Mouse (Mus musculus): ENCODE measurements around the gene Vwde. TPM values are rescaled to one million over a fixed set of nuclear protein-coding genes. Genes with fewer than 3 reads are reported as not detected.

Gene Vwde
- total RNA-seq (2021): not detected
- long read RNA-seq, experiment 1: 0 reads
- long read RNA-seq, experiment 2: 0 reads

- DNase-seq (ENCODE audit: low spot score in 2 of 2): no peak
Observed at GRCm38 (mm10) chr6:13224596-13225227, at the start of gene Vwde. Vwde (minus strand) TSS chr6:13224965.

- DNase-seq (ENCODE audit: low spot score in 2 of 2): no peak
Observed at GRCm38 (mm10) chr6:13255341-13255740, 30.6 kb upstream of the Vwde start.

GRCm38 (mm10) chr6:13248317-13248969 is 23.7 kb upstream of the Vwde start:
- DNase-seq (ENCODE audit: low spot score in 2 of 2): no peak

- DNase-seq (ENCODE audit: low spot score in 2 of 2): no peak
Observed at GRCm38 (mm10) chr6:13206157-13206556, 18.6 kb downstream of the Vwde start.

GRCm38 (mm10) chr6:13197486-13197885 is 27.3 kb downstream of the Vwde start:
- no peak for DNase-seq (ENCODE audit: low spot score in 2 of 2)

- DNase-seq (ENCODE audit: low spot score in 2 of 2): no peak
Observed at GRCm38 (mm10) chr6:13186836-13187235, 37.9 kb downstream of the Vwde start.

GRCm38 (mm10) chr6:13180061-13180460 is 44.7 kb downstream of the Vwde start:
- no peak for DNase-seq (ENCODE audit: low spot score in 2 of 2)

GRCm38 (mm10) chr6:13169459-13170150 is 55.2 kb downstream of the Vwde start:
- no peak for DNase-seq (ENCODE audit: low spot score in 2 of 2)

- DNase-seq (ENCODE audit: low spot score in 2 of 2): no peak
Observed at GRCm38 (mm10) chr6:13166240-13166937, 58.4 kb downstream of the Vwde start.

GRCm38 (mm10) chr6:13159437-13159836 is 65.3 kb downstream of the Vwde start:
- DNase-seq (ENCODE audit: low spot score in 2 of 2): no peak

- DNase-seq (ENCODE audit: low spot score in 2 of 2): no peak
Observed at GRCm38 (mm10) chr6:13153888-13154697, 70.7 kb downstream of the Vwde start.

- peak in 1 of 2 experiments; percentile 20 for DNase-seq (ENCODE audit: low spot score in 2 of 2)
Observed at GRCm38 (mm10) chr6:13152062-13152640, 72.6 kb downstream of the Vwde start.

- DNase-seq (ENCODE audit: low spot score in 2 of 2): no peak
Observed at GRCm38 (mm10) chr6:13137255-13137654, 87.5 kb downstream of the Vwde start.

- no peak for DNase-seq (ENCODE audit: low spot score in 2 of 2)
Observed at GRCm38 (mm10) chr6:13108662-13109061, 116.1 kb downstream of the Vwde start.

Other genes starting within 250 kb of the Vwde start
- 100 to 1,000 TPM; 119 to 136 TPM for gene Tmem106b, start 155.2 kb downstream of the Vwde start, total RNA-seq (2021)

All from adrenal gland, adult 18-20 months (tissue).